Mouse (Mus musculus): ENCODE results near the gene Olfr1393.
"Not testable (repeated sequence)": the region's sequence is repeated elsewhere in the genome, so short reads cannot be mapped to it uniquely, and the experiment has no call there.

Olfr1393 gene

GRCm38 (mm10) chr11:49308547-49308946 lies 30.4 kb downstream of the Olfr1393 start:
- not testable (repeated sequence) for DNase-seq (ENCODE audit: low read depth)

GRCm38 (mm10) chr11:49322442-49322841 lies 44.3 kb downstream of the Olfr1393 start, which contains the start of gene Olfr1391:
Olfr1391 (plus strand) TSS chr11:49322742.
- no peak for DNase-seq (ENCODE audit: low read depth)

- DNase-seq (ENCODE audit: low read depth), result no peak
These were observed 48.6 kb downstream of the Olfr1393 start for GRCm38 (mm10) chr11:49326726-49327125.

GRCm38 (mm10) chr11:49329686-49330085 lies 51.6 kb downstream of the Olfr1393 start:
- DNase-seq (ENCODE audit: low read depth), result no peak
